Mouse (Mus musculus) frontal cortex, postnatal 10 days (tissue): ENCODE data around the gene Sec14l2.

ENCODE experiments used
- DNase-seq, 2 experiments: peaks; one replicate each; pipeline ENCODE4 v3.0.0; 2022; ENCODE audit warnings: low spot score in 2 of 2, mixed read lengths in 1 of 2

The Sec14l2 gene

GRCm38 (mm10) chr11:4099447-4099846, 23.8 kb downstream of the Sec14l2 start:
- DNase-seq: no peak

- no peak for DNase-seq
Observed at GRCm38 (mm10) chr11:4098816-4099215, 24.4 kb downstream of the Sec14l2 start.

GRCm38 (mm10) chr11:4098120-4098519, 25.1 kb downstream of the Sec14l2 start:
- DNase-seq: no peak

GRCm38 (mm10) chr11:4097091-4097621, 26.1 kb downstream of the Sec14l2 start:
- no peak for DNase-seq

GRCm38 (mm10) chr11:4096054-4096984, 26.9 kb downstream of the Sec14l2 start:
- peak; percentile 97 to 98 for DNase-seq

GRCm38 (mm10) chr11:4095171-4096053, 27.8 kb downstream of the Sec14l2 start, which contains the start of gene Mtfp1:
TSS of gene Mtfp1 (minus strand) at chr11:4095445.
- peak in 1 of 2 experiments; percentile 52 for DNase-seq

GRCm38 (mm10) chr11:4094378-4095170, 28.6 kb downstream of the Sec14l2 start:
- DNase-seq: peak; percentile 48 to 61

GRCm38 (mm10) chr11:4093459-4094377, 29.5 kb downstream of the Sec14l2 start:
- peak in 1 of 2 experiments; percentile 66 for DNase-seq

- DNase-seq: peak in 1 of 2 experiments; percentile 55
Observed at GRCm38 (mm10) chr11:4087267-4087666, 35.9 kb downstream of the Sec14l2 start.

GRCm38 (mm10) chr11:4086246-4086645, 37.0 kb downstream of the Sec14l2 start:
- no peak for DNase-seq

- DNase-seq: peak; percentile 48 to 64
Observed at GRCm38 (mm10) chr11:4083316-4084078, 39.7 kb downstream of the Sec14l2 start.

- DNase-seq: peak in 1 of 2 experiments; percentile 59
Observed at GRCm38 (mm10) chr11:4080219-4080618, 43.0 kb downstream of the Sec14l2 start.

- DNase-seq: no peak
Observed at GRCm38 (mm10) chr11:4078267-4078933, 44.8 kb downstream of the Sec14l2 start.

GRCm38 (mm10) chr11:4076633-4077032, 46.6 kb downstream of the Sec14l2 start:
- DNase-seq: no peak

- DNase-seq: no peak
Observed at GRCm38 (mm10) chr11:4069664-4070063, 53.6 kb downstream of the Sec14l2 start.

GRCm38 (mm10) chr11:4064627-4065122, 58.5 kb downstream of the Sec14l2 start, which contains the start of gene Sec14l3:
TSS of gene Sec14l3 (plus strand) at chr11:4064841.
- no peak for DNase-seq

- no peak for DNase-seq
Observed at GRCm38 (mm10) chr11:4062981-4063380, 60.2 kb downstream of the Sec14l2 start.

- DNase-seq: no peak
Observed at GRCm38 (mm10) chr11:4062523-4062922, 60.7 kb downstream of the Sec14l2 start.
